Mouse (Mus musculus): ENCODE results near the gene Gm42674.
A peak's percentile ranks its signal among the peaks of the same experiment; 100 is the strongest.

Gm42674 gene

DNA sequence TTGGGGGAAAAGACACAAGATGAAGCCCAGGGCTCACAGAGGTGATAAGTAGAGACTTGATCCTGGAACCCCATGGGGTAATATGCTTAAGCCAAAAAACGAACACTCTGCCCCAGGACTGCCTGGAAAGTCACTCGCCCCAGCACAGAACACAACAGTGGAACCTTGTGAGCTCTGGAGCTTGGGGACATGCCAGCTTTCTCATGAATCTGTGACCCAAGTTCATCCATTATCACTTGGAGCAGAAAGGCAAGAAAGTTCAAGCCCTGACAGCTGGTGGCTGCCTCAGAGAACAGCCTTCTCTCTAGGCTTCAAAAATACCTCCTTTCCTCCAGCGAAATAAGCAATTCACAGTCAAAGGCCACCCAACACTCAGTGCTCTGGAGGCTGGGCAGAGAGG is 2.3 kb upstream of the Gm42674 start:
- DNase-seq: no peak

DNA sequence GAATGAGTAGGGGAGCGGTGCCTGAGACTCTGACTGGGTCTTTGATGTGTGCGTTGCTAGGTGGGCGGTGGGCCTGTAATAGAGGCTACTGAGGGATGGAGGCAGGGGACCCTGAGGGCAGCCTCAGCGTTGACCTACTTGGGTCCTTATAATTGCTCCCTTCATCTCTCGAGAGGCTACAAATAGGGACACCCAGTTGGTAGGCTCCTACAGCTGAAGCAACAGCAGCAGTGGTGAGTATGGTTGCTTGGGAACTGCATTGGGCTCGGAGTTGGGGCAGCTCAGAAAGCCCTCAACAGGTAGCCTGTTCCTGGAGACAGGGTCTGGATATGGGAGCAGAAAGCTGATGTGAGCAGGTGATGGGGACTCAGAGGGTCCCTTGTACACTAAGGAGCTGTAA is 1.7 kb upstream of the Gm42674 start:
- peak; percentile 41 for DNase-seq

DNA sequence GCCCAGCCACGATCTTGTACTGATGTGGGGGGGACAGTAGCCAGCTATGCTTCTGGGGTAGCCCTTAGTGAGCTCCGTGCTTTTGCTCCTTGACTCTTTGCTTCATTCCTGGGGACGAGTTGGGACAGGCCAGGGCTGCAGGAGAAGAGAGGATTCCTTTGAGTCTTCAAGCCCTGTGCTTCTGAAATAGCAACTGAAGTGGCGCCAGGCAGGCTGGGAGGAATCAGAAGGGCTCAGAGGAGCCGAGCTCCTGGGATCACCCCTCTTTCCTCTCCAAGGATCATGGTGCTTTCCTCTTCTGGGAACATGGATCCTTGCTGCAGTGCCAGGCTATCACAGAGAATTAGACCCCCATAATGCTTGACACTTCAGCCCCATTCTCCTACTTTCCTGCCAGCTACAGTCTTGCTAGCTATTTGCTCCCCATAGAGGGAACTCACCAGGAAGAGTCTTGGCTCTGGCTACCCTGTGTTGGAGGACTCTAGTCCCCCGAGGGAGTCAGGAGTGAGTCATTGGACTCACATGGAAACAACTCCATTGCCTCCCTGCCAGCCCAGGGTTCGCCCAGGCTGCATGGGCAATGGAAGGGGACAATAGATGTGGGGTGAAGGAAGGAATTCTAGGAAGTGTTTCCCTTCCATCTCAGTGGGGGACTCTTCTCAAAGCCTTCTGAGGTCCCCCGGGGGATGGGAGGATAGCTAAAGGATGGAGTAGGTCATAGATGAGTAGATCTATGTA is 1.1 kb upstream of the Gm42674 start:
- DNase-seq: no peak

DNA sequence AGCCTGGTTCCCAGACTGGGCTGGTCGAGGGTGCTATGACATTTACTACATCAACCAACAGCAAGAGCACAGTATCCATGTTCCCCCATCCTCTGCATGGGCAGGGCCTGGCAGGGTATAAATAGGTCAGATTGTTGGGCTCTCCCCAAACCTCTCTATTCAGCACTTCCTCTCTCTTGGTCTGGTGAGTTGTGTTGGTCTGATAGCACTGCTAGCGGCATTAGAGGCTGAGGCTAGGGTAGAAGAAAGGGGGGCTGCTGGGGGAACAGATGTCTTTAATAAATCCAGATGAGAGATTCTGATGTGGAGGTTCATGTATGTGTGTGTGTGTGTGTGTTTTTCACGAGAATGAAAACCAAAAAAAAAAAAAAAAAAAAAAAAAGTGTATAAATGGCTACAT is 1.9 kb downstream of the Gm42674 start, which contains the start of gene S100a4:
S100a4 (plus strand) TSS at position 149 of the 400 bp plus-strand sequence.
- peak; percentile 24 for DNase-seq

DNA sequence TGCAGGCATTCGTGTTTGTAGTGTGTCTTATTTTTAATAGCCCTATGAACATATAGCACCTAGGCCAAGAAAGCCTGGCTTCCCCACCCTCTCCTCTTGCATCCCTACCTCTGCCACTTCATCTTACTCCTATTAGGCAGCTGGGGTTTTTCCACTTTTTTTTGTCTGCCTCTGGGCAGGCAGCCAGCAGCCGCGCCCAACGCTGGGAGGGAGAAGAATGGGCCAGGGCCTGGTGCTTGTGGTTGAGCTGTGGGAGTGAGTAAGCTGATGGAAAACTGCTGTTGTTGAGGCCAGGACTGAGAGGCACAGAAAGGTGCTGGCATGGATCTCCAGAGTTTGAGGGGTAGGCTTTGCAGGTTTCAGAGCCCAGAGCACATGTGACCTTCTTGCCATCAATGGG is 2.7 kb downstream of the Gm42674 start:
- DNase-seq: peak; percentile 63

DNA sequence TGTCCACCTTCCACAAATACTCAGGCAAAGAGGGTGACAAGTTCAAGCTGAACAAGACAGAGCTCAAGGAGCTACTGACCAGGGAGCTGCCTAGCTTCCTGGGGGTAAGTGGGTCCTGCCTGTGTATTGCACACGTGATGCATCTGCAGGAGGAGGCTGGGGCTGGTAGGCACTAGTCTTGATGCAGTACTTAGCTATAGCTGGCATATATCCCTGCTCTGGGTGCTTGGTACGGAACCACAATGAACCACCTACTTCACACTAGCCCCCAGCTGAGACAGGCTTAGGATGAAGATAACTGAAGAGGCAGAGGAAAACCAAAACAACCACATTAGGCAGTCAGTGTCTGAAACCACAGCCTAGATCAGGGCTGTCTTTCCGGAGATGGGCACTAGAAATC is 3.3 kb downstream of the Gm42674 start:
- DNase-seq: no peak

DNA sequence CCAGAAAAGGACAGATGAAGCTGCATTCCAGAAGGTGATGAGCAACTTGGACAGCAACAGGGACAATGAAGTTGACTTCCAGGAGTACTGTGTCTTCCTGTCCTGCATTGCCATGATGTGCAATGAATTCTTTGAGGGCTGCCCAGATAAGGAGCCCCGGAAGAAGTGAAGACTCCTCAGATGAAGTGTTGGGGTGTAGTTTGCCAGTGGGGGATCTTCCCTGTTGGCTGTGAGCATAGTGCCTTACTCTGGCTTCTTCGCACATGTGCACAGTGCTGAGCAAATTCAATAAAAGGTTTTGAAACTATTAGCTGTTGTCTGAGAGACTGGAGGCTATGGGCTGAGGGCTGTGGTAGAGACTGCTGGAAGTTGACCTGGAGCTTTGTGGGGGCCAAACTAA is 4.0 kb downstream of the Gm42674 start:
- DNase-seq: no peak

DNA sequence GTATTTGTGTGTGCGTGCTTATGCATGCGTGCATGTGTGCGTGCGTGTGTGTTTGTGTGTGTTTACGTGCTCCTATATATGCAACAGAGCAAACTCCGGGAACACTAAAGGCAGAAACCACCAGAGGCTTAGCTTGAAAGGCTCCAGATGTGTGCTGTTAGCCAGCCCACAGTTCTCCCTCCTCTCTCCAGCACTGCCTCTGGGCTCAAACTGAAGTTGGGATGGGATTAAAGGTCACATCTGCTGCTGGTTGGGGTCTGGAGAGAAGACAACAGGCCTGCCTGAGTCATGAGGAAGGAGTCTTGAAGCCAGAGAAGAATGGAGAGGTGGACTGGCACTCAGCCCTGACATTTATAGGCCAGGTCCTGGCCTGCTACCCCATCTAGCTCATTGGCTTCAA is 4.5 kb downstream of the Gm42674 start:
- no peak for DNase-seq

DNA sequence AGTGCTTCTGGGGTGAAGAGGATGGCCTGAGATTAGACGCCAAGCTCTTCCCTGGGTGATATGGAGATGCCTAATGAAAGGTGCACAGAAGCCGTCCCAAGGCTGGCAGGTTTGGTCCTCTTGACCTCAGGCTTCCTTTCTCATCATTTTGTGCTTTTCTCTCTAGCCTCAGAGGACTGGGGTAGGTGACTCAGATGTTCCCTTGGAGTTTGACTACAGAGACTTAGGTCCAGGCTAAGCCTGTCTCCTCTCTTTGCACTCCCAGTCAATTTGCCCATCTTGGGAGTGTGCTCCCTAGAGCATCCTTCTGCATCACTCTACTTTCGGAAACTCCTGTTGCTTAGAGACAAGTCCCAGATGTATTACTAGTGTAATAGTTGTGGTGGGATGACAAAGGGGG is 5.7 kb downstream of the Gm42674 start:
- DNase-seq: no peak

DNA sequence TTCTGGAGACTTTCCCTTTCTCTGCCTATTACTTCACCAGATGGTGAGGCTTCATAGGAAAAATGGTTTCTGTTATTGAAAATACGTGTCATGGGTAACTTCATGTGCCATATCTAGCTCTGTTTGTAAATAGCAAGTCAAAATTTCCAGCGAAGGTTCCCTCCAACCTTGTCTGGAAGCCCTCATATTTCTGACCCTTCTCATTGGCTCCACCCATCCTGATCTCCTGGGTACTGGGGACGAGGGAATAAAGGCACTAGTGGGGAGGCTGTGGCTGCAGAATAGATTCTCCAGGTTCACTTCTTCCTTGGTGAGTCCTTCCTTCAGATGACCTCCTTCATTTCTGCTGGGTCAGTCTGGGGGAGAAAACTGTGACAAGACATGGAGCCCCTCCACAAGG is 6.5 kb downstream of the Gm42674 start, which contains the start of gene S100a5:
S100a5 (plus strand) TSS at position 301 of the 400 bp plus-strand sequence.
- DNase-seq: no peak

DNA sequence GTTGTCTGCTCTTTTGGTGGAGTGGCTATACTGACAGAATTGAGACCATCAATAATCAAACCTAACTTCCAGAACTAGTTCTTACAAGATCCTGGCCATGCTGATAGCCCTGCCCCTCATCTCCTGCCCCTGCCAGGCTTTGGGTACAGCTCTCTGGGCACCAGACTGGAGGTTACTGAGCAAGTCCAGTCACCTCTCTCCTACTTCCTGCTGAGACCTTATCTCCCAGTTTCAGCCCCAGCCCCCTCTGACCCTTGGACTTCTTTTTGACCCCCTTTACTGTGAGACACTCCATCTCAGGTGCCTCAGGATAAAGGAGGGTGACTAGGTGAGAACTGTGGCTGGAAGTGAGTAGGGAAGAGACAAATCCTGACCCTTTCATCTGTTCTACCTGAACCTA is 7.4 kb downstream of the Gm42674 start:
- DNase-seq: no peak

DNA sequence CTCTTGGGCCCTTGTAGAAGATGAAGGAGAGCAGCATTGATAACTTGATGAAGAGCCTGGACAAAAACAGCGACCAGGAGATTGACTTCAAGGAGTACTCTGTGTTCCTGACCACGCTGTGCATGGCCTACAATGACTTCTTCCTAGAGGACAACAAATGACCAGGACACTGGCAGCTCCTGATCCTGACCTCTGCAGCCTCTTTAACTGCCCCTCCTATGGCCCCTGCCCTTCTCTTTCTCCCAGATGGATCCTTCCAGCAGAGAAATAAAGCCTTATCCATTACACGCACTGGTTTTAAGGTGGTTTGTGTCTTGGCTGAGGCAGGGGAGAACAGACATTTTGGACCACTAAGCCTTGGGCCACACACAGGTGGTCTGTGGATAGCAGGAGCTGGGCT is 9.8 kb downstream of the Gm42674 start:
- no peak for DNase-seq

DNA sequence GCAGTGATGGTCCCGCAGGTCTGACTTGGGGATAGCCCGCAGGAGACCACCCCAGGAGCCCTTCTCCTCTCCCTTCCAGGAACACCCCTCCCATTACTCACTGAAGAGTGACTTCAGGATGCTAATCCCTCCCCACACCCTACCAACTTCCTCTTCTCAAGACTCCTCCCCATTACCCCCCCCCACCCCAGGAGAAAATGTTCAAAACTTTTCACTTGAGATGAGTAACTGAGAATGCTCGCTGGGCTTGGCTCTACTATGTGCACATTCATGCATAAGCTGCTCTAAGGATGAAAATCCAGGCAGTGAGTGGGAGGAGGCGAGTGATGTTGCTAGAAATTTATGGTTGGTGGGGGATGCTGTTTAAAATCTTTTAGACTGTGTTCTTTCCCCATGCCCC is 10.4 kb downstream of the Gm42674 start:
- no peak for DNase-seq

DNA sequence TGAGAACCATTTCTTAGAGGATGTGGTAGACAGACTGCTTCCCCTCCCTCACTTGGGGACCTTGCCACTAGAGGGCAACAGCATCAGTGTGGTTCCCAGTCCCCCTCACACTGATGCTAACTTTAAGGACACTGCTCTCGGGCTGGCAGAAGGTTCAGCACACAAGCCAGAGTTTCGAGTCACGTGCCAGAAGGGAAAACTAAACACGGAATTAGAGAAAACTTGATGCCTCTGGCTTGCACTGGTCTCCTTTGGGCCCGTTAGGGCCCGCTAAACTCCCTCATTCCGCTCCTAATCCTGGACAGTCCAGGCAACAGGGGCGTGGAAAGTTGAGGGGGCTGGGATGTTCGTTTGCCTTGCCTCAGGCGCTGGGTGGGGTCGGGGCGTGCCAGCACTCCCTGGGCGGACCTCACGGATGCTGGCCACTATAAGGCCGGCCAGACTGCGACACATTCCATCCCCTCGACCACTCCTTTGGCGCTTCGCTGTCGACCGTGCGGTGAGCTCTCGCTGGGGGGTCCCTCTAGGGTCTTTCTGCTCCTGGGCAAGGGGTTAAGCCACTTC is 11.1 kb downstream of the Gm42674 start, which contains the start of gene S100a6:
S100a6 (plus strand) TSS at position 155 of the 564 bp plus-strand sequence.
- peak; percentile 79 for DNase-seq

DNA sequence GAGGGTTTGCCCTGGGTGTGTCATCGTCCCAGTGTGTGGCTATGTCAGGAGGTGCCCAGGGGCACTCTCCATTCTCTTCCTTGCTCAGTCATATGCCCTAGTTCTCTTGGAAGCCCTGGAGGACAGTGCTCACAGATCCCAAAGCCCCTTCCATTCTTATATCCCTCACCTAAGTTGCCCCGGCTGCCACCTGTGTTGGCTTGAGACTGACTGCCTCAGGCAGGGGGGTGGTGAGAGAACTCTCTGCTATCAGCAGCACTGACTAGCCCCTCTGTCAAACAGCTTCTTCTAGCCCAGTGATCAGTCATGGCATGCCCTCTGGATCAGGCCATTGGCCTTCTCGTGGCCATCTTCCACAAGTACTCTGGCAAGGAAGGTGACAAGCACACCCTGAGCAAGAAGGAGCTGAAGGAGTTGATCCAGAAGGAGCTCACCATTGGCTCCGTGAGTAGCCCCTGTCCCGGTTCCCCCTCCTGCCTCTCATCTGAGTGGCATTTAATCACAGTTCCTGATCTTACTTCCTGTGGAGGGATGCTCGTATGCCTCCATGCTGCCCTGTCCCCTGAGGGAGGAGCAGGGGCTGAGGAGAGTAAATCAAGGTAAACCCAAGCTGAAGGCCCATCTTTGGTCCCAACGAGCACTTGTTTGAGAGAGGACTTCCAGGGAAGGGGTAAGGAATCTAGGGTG is 11.9 kb downstream of the Gm42674 start:
- DNase-seq: no peak

DNA sequence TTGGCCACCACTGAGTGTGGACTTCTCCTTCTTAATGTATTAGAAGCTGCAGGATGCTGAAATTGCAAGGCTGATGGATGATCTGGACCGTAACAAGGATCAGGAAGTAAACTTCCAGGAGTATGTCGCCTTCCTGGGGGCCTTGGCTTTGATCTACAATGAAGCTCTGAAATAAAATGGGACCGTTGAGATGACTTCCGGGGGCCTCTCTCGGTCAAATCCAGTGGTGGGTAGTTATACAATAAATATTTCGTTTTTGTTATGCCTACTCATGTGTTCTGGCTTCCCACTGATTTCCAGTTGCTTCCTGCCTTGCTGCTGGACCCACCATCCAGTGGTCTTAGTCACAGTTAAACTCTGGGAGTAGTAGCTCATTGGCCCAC is 12.4 kb downstream of the Gm42674 start:
- DNase-seq: no peak

DNA sequence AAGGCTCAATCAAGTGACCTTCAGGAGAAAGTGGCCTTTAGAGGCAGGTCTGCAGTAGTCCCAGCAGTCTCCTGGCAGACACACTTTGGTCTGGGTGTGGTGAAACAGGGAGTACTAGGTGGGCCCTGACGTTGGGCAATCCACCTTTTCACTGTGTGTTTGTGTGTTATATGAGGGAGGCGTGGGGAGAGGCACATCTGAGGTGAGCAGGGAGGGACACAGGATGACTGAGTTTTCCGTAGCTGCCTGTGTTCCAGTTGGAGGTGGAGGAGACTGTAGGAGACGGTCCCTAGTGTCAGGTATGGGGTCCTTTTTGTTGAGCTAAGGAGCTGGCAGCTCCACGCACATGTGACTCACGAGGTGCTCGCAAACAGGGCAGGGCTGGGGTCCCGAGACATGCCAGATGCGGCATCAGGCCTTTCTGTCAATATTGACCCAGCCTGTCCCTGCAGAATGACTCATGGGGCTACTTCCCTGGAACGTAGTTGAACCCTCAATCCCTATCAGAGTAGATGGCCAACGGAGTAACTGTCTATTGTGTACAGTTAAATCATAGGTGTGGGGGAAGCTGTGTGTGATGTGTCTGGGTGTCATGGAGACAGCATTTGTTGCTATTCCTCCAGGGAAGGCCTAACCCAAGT is 13.0 kb downstream of the Gm42674 start:
- DNase-seq: no peak

DNA sequence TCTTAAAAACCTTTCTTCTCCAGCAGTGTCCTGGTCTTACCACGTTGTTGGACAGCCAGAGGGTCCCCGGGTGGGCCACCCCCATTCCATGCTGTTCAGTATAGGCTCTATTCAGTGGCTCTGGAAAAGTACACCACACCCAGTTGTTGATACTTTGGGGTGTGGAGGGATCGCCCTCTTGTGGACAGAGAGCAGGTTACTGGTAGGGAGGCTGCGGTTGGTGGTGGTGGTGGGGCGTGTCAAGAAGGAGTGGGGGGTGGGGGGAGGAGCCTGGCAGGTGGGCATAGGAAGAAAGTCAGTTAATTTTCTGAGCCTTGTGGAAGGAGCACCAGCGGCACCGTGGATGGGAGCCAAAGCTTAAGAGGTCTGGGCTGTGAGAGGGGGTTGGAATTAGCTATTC is 13.7 kb downstream of the Gm42674 start:
- DNase-seq: peak; percentile 85

DNA sequence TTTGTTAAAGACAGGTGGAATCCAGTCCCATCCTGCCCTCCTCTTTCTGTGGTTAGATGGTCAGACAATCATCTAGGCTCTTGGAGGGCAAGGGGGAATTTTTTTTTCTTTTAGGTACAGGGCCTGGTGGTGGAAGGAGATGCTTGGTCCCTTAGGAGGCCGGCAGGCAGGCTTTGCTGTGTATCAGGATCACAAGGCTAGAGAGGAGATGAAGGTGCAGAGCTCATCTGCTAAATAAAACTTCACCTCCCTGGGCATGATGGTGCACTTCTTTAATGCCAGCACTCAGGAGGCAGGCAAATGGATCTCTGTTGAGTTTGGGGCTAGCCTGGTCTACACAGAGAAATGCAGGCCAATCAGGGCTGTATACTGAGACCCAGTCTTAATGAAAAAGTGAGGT is 14.2 kb downstream of the Gm42674 start:
- DNase-seq: no peak

DNA sequence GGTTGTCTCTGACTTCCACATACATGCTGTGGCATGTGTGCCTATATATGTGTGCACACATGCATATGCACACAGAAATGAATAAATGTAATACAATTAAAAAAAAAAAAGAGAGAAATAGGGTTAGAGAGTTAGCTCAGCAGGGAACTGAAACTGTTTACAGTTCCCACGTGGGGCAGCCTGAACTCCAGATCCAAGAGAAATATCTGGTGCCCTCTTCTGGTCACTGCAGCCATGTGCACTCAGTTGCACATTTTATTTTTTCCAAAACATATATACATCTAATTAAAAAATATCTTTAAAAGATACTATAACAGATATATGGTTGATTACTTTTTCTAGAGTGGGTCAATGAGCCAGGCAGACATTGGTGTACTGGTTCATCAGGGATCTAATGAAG is 15.9 kb downstream of the Gm42674 start:
- DNase-seq: no peak

DNA sequence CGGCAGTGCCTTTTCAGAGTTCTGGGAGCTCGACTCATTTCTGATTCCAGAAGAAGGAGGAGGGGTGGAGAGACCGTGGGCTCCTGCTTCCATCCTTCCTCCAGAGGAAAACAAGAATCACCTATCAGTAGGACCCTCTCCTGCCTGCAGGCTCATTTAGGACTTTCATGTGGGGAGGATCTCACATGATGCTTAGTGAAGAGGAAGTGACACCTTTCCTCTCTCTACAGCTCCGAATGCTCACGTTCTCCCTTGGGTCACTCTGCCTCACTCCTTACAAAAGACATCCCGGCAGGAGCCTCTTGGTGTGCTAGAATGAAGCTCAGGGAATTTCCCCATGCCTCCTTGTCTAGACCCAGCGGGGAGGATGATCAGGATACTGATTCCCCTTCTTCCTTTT is 19.8 kb downstream of the Gm42674 start:
- no peak for DNase-seq

DNA sequence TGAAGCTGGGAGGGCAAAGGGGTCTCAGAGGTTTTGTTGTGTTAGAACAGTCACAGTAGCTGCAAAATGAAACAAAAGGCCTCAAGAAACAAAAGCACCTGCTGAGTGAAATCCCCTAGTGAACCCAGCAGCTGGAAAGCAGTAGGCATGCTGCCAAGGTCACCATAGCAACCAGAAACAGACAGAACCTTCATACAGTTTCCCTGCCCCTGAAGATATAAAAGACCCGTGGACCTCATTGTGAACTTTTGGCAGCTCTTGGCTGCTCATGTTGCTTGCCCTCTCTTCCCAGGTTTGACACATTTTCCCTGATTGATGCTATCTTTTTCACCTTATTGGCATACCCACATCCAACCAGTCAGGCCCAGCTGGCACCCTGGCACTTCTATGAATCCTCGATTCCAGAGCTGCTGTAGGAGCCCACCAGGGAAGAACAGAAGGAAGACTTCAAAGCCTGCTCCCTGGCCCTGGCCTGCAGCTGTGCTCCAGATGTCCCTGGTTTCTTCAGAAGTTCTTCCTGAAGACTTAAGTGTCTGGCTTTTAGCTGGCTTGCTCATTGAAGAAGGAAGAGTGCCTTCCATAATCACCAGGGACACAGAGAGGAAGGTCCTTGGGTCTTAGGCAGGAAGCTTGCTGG is 21.8 kb downstream of the Gm42674 start:
- DNase-seq: peak; percentile 96

DNA sequence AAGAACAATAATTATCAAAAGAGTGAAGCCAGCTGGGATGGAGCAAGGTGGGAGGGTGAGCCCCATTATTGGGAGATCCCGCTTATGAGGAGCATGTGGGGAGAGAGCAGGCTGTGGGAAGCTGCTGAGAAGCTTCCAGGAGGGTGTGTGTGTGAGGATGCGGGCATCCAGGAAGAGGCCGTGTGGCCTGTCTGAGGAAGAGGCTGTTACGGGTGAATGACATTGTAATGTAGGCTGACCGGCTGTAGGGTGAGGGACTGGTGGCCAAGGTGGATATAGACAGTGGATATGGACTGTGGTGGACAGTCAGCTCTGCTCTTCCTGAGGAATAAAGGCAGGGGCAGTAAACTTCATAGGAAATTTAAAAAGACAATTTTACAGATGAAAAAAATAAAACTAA is 23.8 kb downstream of the Gm42674 start:
- no peak for DNase-seq

Measured in retina, postnatal 1 day (tissue).